Comparison of ENCODE assay signal across 21 mouse cellular contexts in the genomic region with DNA sequence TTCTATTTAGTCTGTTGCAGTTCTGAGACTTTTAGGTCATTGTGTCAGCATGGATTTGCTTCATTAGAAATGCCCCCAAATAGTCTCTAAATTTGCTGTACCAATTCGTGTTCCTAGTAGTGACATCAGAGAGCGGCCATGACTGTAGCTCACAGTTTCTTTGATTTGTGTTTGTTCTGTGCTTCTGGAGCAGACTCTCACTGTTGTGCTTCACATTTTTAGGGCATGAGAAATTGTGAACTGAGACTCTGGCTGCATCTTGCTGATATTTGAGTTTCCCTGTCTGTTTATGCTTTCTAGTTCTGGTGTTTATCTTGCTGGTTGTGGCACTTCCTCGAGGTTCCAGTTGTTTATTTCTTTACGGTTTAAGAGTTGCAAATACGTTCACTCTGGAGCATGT. TPM values are rescaled to one million over a fixed set of nuclear protein-coding genes. Genes with fewer than 3 reads are reported as not detected.
DNase-seq lines count a peak whose midpoint lies in the region; ATAC-seq lines count a peak whose summit lies in the region.
"Had no signal": no experiment of that assay in that cellular context is flagged by ENCODE, and none has a peak within 500 bp of the region (broad histone marks: within the 10 kb centered on the region; RNA-seq: fewer than 3 reads in every experiment).

No protein-coding gene starts in this region.

- no peaks in the 10 kb centered on the region for H3K4me1 ChIP-seq in intestine, embryonic 15.5 days (replicated peaks)
- no peaks in the 10 kb centered on the region for H3K4me1 ChIP-seq in intestine, embryonic 16.5 days (ENCODE audit: control insufficient read depth, insufficient read depth, low read length)
- no peaks in the 10 kb centered on the region for H3K4me1 ChIP-seq in lung, embryonic 16.5 days (replicated peaks; ENCODE audit: control insufficient read depth, insufficient read depth, low read length)
- H3K4me1 ChIP-seq: embryonic facial prominence, embryonic 15.5 days; forebrain, embryonic 10.5 days; heart, embryonic 12.5 days; hindbrain, embryonic 10.5 days had no signal

- no peak for ATAC-seq in intestine, embryonic 15.5 days
- ATAC-seq in intestine, embryonic 16.5 days, result no peak
- peak; percentile 54; the same call in 1 of the 2 replicates for ATAC-seq in lung, embryonic 16.5 days (ENCODE audit: low read depth)
- ATAC-seq: activated CD4-positive, CD25-positive, alpha-beta regulatory T cell, adult 4 months; forebrain, embryonic 14.5 days; Patski had no signal

- no peaks in the 10 kb centered on the region for H3K27me3 ChIP-seq in intestine, embryonic 15.5 days (replicated peaks)
- no peaks in the 10 kb centered on the region for H3K27me3 ChIP-seq in intestine, embryonic 16.5 days (replicated peaks; ENCODE audit: control insufficient read depth, insufficient read depth, low read length)
- no peaks in the 10 kb centered on the region for H3K27me3 ChIP-seq in lung, embryonic 16.5 days (ENCODE audit: control insufficient read depth, insufficient read depth, low read depth, low read length)
- H3K27me3 ChIP-seq: CH12.LX; embryonic facial prominence, embryonic 15.5 days; heart, embryonic 12.5 days; Patski had no signal

- no peak overlapping the region for H3K4me2 ChIP-seq in intestine, embryonic 15.5 days (replicated peaks)
- no peak overlapping the region for H3K4me2 ChIP-seq in intestine, embryonic 16.5 days (ENCODE audit: low read depth, low read length)
- no peak overlapping the region for H3K4me2 ChIP-seq in lung, embryonic 16.5 days (ENCODE audit: low read depth, low read length)
- H3K4me2 ChIP-seq: embryonic facial prominence, embryonic 15.5 days; heart, embryonic 12.5 days had no signal

- 39% methylated on average over 5 of the region's 5 CpGs for WGBS in intestine, embryonic 15.5 days
- WGBS in intestine, embryonic 16.5 days, result 50% methylated on average over 5 of the region's 5 CpGs
- WGBS in lung, embryonic 16.5 days, result 37% methylated on average over 5 of the region's 5 CpGs

- no peak overlapping the region for H3K9ac ChIP-seq in intestine, embryonic 15.5 days
- H3K9ac ChIP-seq in intestine, embryonic 16.5 days (ENCODE audit: low read depth, low read length), result no peak overlapping the region
- H3K9ac ChIP-seq in lung, embryonic 16.5 days (ENCODE audit: low read length), result no peak overlapping the region
- H3K9ac ChIP-seq: embryonic facial prominence, embryonic 15.5 days; heart, embryonic 12.5 days had no signal

- H3K36me3 ChIP-seq in intestine, embryonic 15.5 days, result no peaks in the 10 kb centered on the region
- H3K36me3 ChIP-seq in intestine, embryonic 16.5 days (ENCODE audit: control insufficient read depth, insufficient read depth, low read length), result no peaks in the 10 kb centered on the region
- no peaks in the 10 kb centered on the region for H3K36me3 ChIP-seq in lung, embryonic 16.5 days (ENCODE audit: control insufficient read depth, insufficient read depth, low read length)
- H3K36me3 ChIP-seq: embryonic facial prominence, embryonic 15.5 days; forebrain, embryonic 10.5 days; heart, embryonic 12.5 days; hindbrain, embryonic 10.5 days had no signal

- H3K9me3 ChIP-seq in intestine, embryonic 15.5 days, result no peaks in the 10 kb centered on the region
- no peaks in the 10 kb centered on the region for H3K9me3 ChIP-seq in intestine, embryonic 16.5 days (ENCODE audit: control insufficient read depth, low read length)
- no peaks in the 10 kb centered on the region for H3K9me3 ChIP-seq in lung, embryonic 16.5 days (ENCODE audit: control insufficient read depth, low read length)
- H3K9me3 ChIP-seq: embryonic facial prominence, embryonic 15.5 days; forebrain, embryonic 10.5 days; heart, embryonic 12.5 days; hindbrain, embryonic 10.5 days had no signal

- H3K4me3 ChIP-seq in intestine, embryonic 15.5 days (replicated peaks), result no peak overlapping the region
- no peak overlapping the region for H3K4me3 ChIP-seq in intestine, embryonic 16.5 days (ENCODE audit: low read length)
- H3K4me3 ChIP-seq in lung, embryonic 16.5 days (ENCODE audit: low read length), result no peak overlapping the region
- H3K4me3 ChIP-seq: embryonic facial prominence, embryonic 15.5 days; erythroblast, embryonic 14.5 days; forebrain, embryonic 10.5 days; gastrocnemius, adult 2 months; heart, embryonic 12.5 days; hindbrain, embryonic 10.5 days had no signal

- DNase-seq in lung, postnatal 25 days (ENCODE audit: low spot score), result no peak
- peak; percentile 6 for DNase-seq in lung, postnatal 36 days
- no peak for DNase-seq in cerebellum, adult 9-11 months
- DNase-seq: adrenal gland, postnatal 14 days; cerebellum, adult 11-12 months; cerebellum, adult 9-10 months; cerebellum, postnatal 36 days; gastrocnemius, adult 2 months; gastrocnemius, postnatal 25 days had no signal

- H3K27ac ChIP-seq in intestine, embryonic 15.5 days, result peak overlapping the region; percentile 37
- H3K27ac ChIP-seq in intestine, embryonic 16.5 days (ENCODE audit: low read length), result no peak overlapping the region; the same call in 1 of the 2 replicates
- peak overlapping the region; percentile 62 for H3K27ac ChIP-seq in lung, embryonic 16.5 days (ENCODE audit: low read length)
- H3K27ac ChIP-seq: embryonic facial prominence, embryonic 15.5 days; forebrain, embryonic 10.5 days; gastrocnemius, adult 2 months; hindbrain, embryonic 10.5 days had no signal

RNA-seq across cellular contexts. Expression of gene Sox11, which starts 57.0 kb away (rescaled TPM):
- polyA plus RNA-seq in intestine, embryonic 15.5 days (2015; fragmentation: Nextera tagmentation; extraction: Ambion mirVana), result 30.9 and 37.5 TPM in 2 replicates
- polyA plus RNA-seq in intestine, embryonic 16.5 days (2015; fragmentation: Nextera tagmentation; extraction: Ambion mirVana), result 20.9 and 23.0 TPM in 2 replicates
- polyA plus RNA-seq in lung, embryonic 16.5 days (2015; fragmentation: Nextera tagmentation; extraction: Ambion mirVana), result 25.4 and 29.0 TPM in 2 replicates
- polyA plus RNA-seq: erythroblast, embryonic 14.5 days had no signal
